Mouse (Mus musculus) kidney, adult 8-10 months (tissue): ENCODE measurements around the gene Prcp.

Experiments
- DNase-seq, 2 experiments: peaks; one replicate each; pipeline ENCODE4 v3.0.0; 2022

Prcp gene

GRCm38 (mm10) chr7:92874116-92874675 is at the start of gene Prcp, which contains the start of gene Ddias:
Prcp (plus strand) TSS chr7:92874470.
Ddias (minus strand) TSS chr7:92874247.
- peak; percentile 92 to 93 for DNase-seq

- DNase-seq: no peak
Observed at GRCm38 (mm10) chr7:92826248-92826647, 48.0 kb upstream of the Prcp start.

- peak; percentile 18 to 19 for DNase-seq
Observed at GRCm38 (mm10) chr7:92827981-92828380, 46.3 kb upstream of the Prcp start.

- no peak for DNase-seq
Observed at GRCm38 (mm10) chr7:92832395-92832794, 41.9 kb upstream of the Prcp start.

- DNase-seq: no peak
Observed at GRCm38 (mm10) chr7:92834391-92834790, 39.9 kb upstream of the Prcp start.

GRCm38 (mm10) chr7:92836447-92836846 is 37.8 kb upstream of the Prcp start:
- no peak for DNase-seq

GRCm38 (mm10) chr7:92837226-92837625 is 37.0 kb upstream of the Prcp start:
- no peak for DNase-seq

- no peak for DNase-seq
Observed at GRCm38 (mm10) chr7:92837907-92838306, 36.4 kb upstream of the Prcp start.

GRCm38 (mm10) chr7:92842254-92842653 is 32.0 kb upstream of the Prcp start:
- DNase-seq: no peak

- DNase-seq: no peak
Observed at GRCm38 (mm10) chr7:92848246-92848645, 26.0 kb upstream of the Prcp start.

- no peak for DNase-seq
Observed at GRCm38 (mm10) chr7:92866526-92866925, 7.7 kb upstream of the Prcp start.

GRCm38 (mm10) chr7:92870161-92870560 is 4.1 kb upstream of the Prcp start:
- no peak for DNase-seq

- no peak for DNase-seq
Observed at GRCm38 (mm10) chr7:92871596-92871995, 2.7 kb upstream of the Prcp start.

- DNase-seq: peak; percentile 91 to 92
Observed at GRCm38 (mm10) chr7:92874761-92875408, 615 bp downstream of the Prcp start.

GRCm38 (mm10) chr7:92876066-92876465 is 1.8 kb downstream of the Prcp start:
- DNase-seq: peak; percentile 15 to 38

GRCm38 (mm10) chr7:92876538-92876937 is 2.3 kb downstream of the Prcp start:
- no peak for DNase-seq

GRCm38 (mm10) chr7:92878575-92879285 is 4.5 kb downstream of the Prcp start:
- peak; percentile 47 to 48 for DNase-seq

- DNase-seq: no peak
Observed at GRCm38 (mm10) chr7:92883850-92884716, 9.8 kb downstream of the Prcp start.

GRCm38 (mm10) chr7:92884998-92885660 is 10.9 kb downstream of the Prcp start:
- no peak for DNase-seq

- DNase-seq: no peak
Observed at GRCm38 (mm10) chr7:92886801-92887200, 12.5 kb downstream of the Prcp start.

- no peak for DNase-seq
Observed at GRCm38 (mm10) chr7:92887230-92887629, 13.0 kb downstream of the Prcp start.

- no peak for DNase-seq
Observed at GRCm38 (mm10) chr7:92890211-92890610, 15.9 kb downstream of the Prcp start.
